Mouse (Mus musculus) liver, embryonic 16.5 days (tissue): ENCODE results near the gene Pik3c2g. TPM values are rescaled to one million over a fixed set of nuclear protein-coding genes. Genes with fewer than 3 reads are reported as not detected.

Experiments
- ATAC-seq: fragments of 200-750 bp; cut with Nextera tagmentation; 2 replicates; pipeline ENCODE4 v1.8.0; 2017; ENCODE audit warnings: low read depth, mild to moderate bottlenecking, moderate number of reproducible peaks, moderate library complexity
- H3K27ac ChIP-seq: fragments of 300-500 bp; sonication (generic); 2 replicates; pipeline ENCODE4 v1.5.1; 2014; ENCODE audit warnings: mild to moderate bottlenecking, low read length
- H3K27me3 ChIP-seq: fragments of 300-500 bp; sonication (generic); 2 replicates; pipeline ENCODE4 v1.6.1; 2014; ENCODE audit warnings: low read depth, low read length, mixed read lengths; ENCODE audit not compliant: control insufficient read depth, insufficient read depth
- H3K36me3 ChIP-seq: fragments of 300-500 bp; sonication (generic); 2 replicates; pipeline ENCODE4 v1.6.1; 2014; ENCODE audit warnings: mild to moderate bottlenecking; ENCODE audit not compliant: control insufficient read depth, insufficient read depth
- H3K4me1 ChIP-seq: fragments of 300-500 bp; sonication (generic); 2 replicates; pipeline ENCODE4 v1.6.1; 2014; ENCODE audit warnings: low read depth, low read length, mixed read lengths; ENCODE audit not compliant: control insufficient read depth
- H3K4me2 ChIP-seq: fragments of 300-500 bp; sonication (generic); 2 replicates; pipeline ENCODE4 v1.6.1; 2014; ENCODE audit warnings: low read depth, low read length, mixed read lengths
- H3K4me3 ChIP-seq: fragments of 300-500 bp; sonication (generic); 2 replicates; pipeline ENCODE4 v1.5.1; 2014; ENCODE audit warnings: low read depth, mild to moderate bottlenecking, low read length
- H3K9ac ChIP-seq: fragments of 300-500 bp; sonication (generic); 2 replicates; pipeline ENCODE4 v1.6.1; 2014; ENCODE audit warnings: low read depth, low read length
- H3K9me3 ChIP-seq: fragments of 300-500 bp; sonication (generic); replicated peaks from 2 replicates; pipeline ENCODE4 v1.6.1; 2016; ENCODE audit warnings: low read length; ENCODE audit not compliant: control insufficient read depth
- WGBS: fragments of 180-500 bp; shearing (Covaris S2); extraction: QIAGEN DNeasy Blood & Tissue Kit; methylation state at CpG from one replicate; pipeline ENCODE4 v1.1.7; 2014; ENCODE audit not compliant: insufficient replicate concordance; 5-methylcytosine and 5-hydroxymethylcytosine counted together
- polyA plus RNA-seq: library from polyadenylated mRNA; unstranded; fragments of >200 nt; fragmentation: Nextera tagmentation; extraction: Ambion mirVana; gene quantifications from 2 replicates; pipeline ENCODE4 v1.2.1, GENCODE M21; 2015

Gene Pik3c2g
- polyA plus RNA-seq, 1 experiment from 2014 or later = 5.7 TPM

DNA sequence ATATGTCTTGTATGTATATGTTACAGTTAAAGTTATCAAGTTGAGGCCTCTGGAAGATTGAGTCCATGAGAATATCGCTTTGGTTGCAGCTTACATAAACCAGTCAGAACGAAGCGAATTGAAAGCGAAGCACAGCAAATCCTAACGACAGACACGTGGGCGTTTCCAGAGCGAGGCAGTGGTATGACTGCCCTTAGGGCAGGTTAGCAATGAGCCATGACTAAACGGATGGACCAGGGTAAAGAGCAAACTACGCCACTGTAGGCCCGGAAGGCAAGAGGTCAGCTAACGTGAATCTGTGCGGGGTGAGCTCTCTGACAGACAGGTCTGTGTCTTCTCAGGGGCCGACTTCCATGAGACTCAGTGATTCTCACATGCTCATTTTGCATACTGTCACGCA, 1.4 kb downstream of the Pik3c2g start:
- peak; percentile 87 for ATAC-seq
- H3K9ac ChIP-seq = no peak overlapping the region
- no peaks in the 10 kb centered on the region for H3K27me3 ChIP-seq
- no peaks in the 10 kb centered on the region for H3K4me1 ChIP-seq
- H3K36me3 ChIP-seq = no peaks in the 10 kb centered on the region
- no peak overlapping the region for H3K27ac ChIP-seq
- WGBS = 59% methylated on average over 15 of the region's 15 CpGs
- no peak overlapping the region for H3K4me3 ChIP-seq
- H3K9me3 ChIP-seq = no peaks in the 10 kb centered on the region
- H3K4me2 ChIP-seq = no peak overlapping the region

DNA sequence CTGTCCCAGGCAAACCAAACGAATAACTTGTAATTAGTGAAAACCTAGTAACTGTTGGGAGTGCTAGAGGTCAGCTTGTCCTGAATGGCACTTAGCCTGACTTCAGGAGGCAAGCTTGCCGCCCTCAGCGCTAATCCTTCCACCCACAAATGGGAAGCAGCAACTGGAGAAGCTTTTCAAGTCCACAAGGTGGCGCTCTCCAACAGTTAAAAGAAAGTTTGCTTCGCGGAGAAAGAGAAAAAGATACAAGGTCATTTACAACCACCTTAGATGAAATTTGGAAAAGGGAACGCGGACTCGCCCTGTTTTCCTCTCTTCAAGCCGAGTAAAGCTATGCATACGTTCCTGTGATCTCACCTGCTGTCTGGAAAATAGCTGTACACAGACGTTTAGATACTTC, 2.3 kb downstream of the Pik3c2g start:
- Histone ChIP-seq H3K4me3 (no peak overlapping the region), H3K9me3 (no peaks in the 10 kb centered on the region), H3K27ac (no peak overlapping the region), H3K27me3 (no peaks in the 10 kb centered on the region), H3K4me1 (no peaks in the 10 kb centered on the region), H3K4me2 (0 out of 2 replicates have a peak overlapping the region, but pooled peaks have one; percentile 17), H3K36me3 (no peaks in the 10 kb centered on the region), H3K9ac (no peak overlapping the region)
- 7% methylated on average over 12 of the region's 12 CpGs for WGBS
- ATAC-seq = no peak

DNA sequence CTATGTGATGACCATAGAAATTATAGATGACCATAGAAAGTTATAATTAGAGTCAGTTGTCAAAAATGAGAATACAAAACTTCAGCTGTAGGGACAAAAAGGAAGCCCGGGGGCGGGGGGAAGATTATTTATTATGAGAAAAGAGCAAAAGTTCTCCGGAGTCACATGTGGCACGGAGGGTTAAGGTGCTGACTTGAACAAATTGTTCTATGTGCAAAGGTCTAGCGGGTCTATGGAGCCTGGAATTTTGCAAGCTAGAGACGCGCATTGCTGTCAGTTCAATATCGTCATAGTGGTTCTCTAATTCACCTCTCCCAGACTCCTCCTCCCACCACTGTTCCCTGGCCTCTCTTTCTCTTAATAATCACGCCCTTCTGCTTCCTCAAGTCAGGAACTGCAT, 2.8 kb downstream of the Pik3c2g start:
- H3K4me3 ChIP-seq = no peak overlapping the region
- no peak overlapping the region for H3K9ac ChIP-seq
- H3K27me3 ChIP-seq = no peaks in the 10 kb centered on the region
- no peak overlapping the region for H3K27ac ChIP-seq
- no peak for ATAC-seq
- no peaks in the 10 kb centered on the region for H3K4me1 ChIP-seq
- no peaks in the 10 kb centered on the region for H3K36me3 ChIP-seq
- 55% methylated on average over 9 of the region's 9 CpGs for WGBS
- H3K9me3 ChIP-seq = no peaks in the 10 kb centered on the region
- peak overlapping the region; percentile 13; the same call in 1 of the 2 replicates for H3K4me2 ChIP-seq

DNA sequence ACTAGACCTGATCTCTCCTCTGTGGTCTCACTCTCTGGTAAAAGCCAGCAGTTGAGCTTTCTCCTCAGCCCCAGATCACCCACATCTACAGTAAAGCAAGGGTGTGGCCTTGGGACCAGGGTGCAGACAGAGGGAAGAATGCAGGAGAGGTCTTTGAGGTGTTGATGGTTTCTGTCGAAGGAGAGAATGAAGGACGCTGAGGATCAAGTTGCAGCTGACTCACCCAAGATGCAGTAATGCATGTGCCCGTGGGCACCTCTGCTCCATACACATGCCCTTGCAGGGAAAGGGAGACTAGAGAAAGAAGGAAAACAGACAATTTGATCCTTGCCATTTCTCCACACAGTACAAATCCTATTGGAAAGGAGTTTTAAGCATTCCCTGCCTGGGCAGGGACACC, 5.1 kb downstream of the Pik3c2g start:
- Histone ChIP-seq H3K4me1 (no peaks in the 10 kb centered on the region), H3K27ac (no peak overlapping the region), H3K4me2 (no peak overlapping the region), H3K9ac (no peak overlapping the region), H3K27me3 (no peaks in the 10 kb centered on the region), H3K36me3 (no peaks in the 10 kb centered on the region), H3K4me3 (no peak overlapping the region), H3K9me3 (no peaks in the 10 kb centered on the region)
- WGBS = 42% methylated on average over 3 of the region's 3 CpGs
- ATAC-seq = no peak

DNA sequence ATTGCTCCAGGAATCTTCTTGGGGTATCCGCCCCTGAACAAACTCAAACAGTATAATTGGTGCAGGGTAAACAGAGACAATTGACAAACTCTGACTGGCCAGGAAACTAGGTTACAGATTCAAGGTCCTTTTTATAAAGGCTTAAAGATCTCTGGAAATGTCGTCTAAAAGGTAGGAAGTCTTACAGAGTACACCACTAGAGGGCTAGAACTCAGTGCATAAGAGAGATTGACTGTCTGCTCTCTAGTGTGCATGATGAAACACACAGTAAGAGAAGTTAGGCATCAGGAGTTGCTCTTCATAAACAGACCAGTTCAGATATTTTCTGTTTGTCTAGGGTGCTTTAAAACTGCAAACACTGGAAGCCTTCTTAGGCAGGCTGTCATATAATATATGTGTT, 9.4 kb downstream of the Pik3c2g start:
- Histone ChIP-seq H3K4me3 (no peak overlapping the region), H3K36me3 (no peaks in the 10 kb centered on the region), H3K4me2 (no peak overlapping the region), H3K4me1 (no peaks in the 10 kb centered on the region), H3K27ac (no peak overlapping the region), H3K27me3 (no peaks in the 10 kb centered on the region), H3K9me3 (no peaks in the 10 kb centered on the region), H3K9ac (no peak overlapping the region)
- 0 out of 2 replicates have a peak, but pooled peaks have one; percentile 16 for ATAC-seq
- 27% methylated on average over 2 of the region's 2 CpGs for WGBS

GRCm38 (mm10) chr6:139599216-139599615, 12.2 kb downstream of the Pik3c2g start:
- Histone ChIP-seq H3K36me3 (no peaks in the 10 kb centered on the region), H3K27ac (no peak overlapping the region), H3K27me3 (no peaks in the 10 kb centered on the region), H3K9ac (no peak overlapping the region), H3K9me3 (no peaks in the 10 kb centered on the region), H3K4me2 (no peak overlapping the region), H3K4me3 (no peak overlapping the region), H3K4me1 (no peaks in the 10 kb centered on the region)
- ATAC-seq = no peak
- WGBS = 60% methylated on average over 1 of the region's 1 CpGs

DNA sequence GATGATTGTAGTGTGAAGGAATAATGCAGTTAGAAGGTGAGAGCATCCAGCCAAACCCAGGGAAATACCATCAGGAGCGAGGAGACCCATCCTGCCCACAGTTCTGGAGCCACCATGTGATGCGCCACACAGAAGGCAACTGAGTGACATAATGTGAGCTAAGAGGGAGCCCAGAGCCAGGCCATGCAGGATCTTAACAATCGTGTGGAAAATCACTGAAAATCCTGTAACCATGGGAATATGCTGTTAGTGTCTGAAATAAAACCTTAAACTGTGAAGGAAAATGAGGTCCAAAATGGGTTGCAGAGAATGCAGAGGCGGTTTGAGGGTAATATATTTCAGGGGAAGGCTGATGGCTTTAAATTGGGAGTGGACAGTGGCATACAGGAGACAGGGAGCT, 31.8 kb downstream of the Pik3c2g start:
- Histone ChIP-seq H3K27me3 (no peaks in the 10 kb centered on the region), H3K9me3 (no peaks in the 10 kb centered on the region), H3K9ac (no peak overlapping the region), H3K4me3 (no peak overlapping the region), H3K4me2 (no peak overlapping the region), H3K4me1 (no peaks in the 10 kb centered on the region), H3K36me3 (no peaks in the 10 kb centered on the region), H3K27ac (no peak overlapping the region)
- no peak for ATAC-seq
- 65% methylated on average over 4 of the region's 4 CpGs for WGBS

- H3K4me1 ChIP-seq = no peaks in the 10 kb centered on the region
- H3K36me3 ChIP-seq = no peaks in the 10 kb centered on the region
These were observed 37.7 kb downstream of the Pik3c2g start for GRCm38 (mm10) chr6:139624756-139625155.

GRCm38 (mm10) chr6:139634561-139634960, 47.5 kb downstream of the Pik3c2g start:
- Histone ChIP-seq H3K9me3 (no peaks in the 10 kb centered on the region), H3K4me1 (no peaks in the 10 kb centered on the region), H3K36me3 (no peaks in the 10 kb centered on the region), H3K27me3 (no peaks in the 10 kb centered on the region), H3K9ac (no peak overlapping the region), H3K4me3 (no peak overlapping the region), H3K4me2 (no peak overlapping the region), H3K27ac (no peak overlapping the region)
- 45% methylated on average over 3 of the region's 3 CpGs for WGBS
- ATAC-seq = no peak

More at GRCm38 (mm10) chr6:139624756-139625155, 37.7 kb downstream of the Pik3c2g start:
- ATAC-seq = no peak
- no peak overlapping the region for H3K4me2 ChIP-seq
- H3K9ac ChIP-seq = no peak overlapping the region
- no peaks in the 10 kb centered on the region for H3K27me3 ChIP-seq
- H3K4me3 ChIP-seq = no peak overlapping the region
- H3K27ac ChIP-seq = no peak overlapping the region
- no peaks in the 10 kb centered on the region for H3K9me3 ChIP-seq
